8 mouse cellular contexts compared by ENCODE assay signal in the genomic region with DNA sequence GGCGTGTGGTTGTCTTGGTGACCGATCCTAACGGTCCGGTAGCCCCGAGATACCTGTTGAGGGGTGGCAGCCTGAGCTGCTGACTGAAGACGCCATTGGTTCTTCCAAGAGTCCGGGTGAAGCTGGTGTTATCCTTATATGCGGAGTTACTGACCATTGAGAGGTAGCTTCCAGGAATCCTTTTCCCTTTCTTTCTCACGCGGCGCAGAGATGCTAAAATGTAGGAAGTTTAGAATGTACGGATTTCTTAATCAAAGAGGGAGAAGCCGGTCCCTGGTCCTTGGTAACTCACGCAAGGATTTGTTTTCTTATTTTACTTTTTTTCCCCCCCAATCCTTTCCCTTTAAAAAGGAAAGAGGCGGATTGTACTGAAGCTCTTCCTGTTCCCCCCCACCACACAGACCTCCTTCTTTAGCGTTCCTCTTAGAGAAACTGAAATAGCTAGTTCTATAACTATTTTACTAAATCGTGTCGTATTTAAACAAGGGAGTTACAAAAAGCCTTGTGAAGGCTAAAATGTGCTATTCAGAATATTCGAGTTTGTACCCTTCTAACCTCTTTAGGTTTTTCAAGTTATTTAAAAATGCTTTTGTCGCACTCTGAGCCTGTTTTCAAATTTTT. TPM values are rescaled to one million over a fixed set of nuclear protein-coding genes. Genes with fewer than 3 reads are reported as not detected.
A peak's percentile ranks its signal among the peaks of the same experiment; 100 is the strongest.
DNase-seq lines count a peak whose midpoint lies in the region; ATAC-seq and TF ChIP-seq lines count a peak whose summit lies in the region.

No protein-coding gene starts in this region.

- WGBS in kidney, adult 2 months, result 5% methylated on average over 20 of the region's 20 CpGs
- WGBS in bone marrow, adult 2 months, result 3% methylated on average over 20 of the region's 20 CpGs
- whole genome bisulfite sequencing in forebrain, embryonic 14.5 days, result 7% methylated on average over 20 of the region's 20 CpGs
- WGBS in liver, embryonic 13.5 days (ENCODE audit: insufficient replicate concordance), result 4% methylated on average over 20 of the region's 20 CpGs
- WGBS in stomach, embryonic 14.5 days, result 6% methylated on average over 20 of the region's 20 CpGs

- no peaks in the 10 kb centered on the region for H3K4me1 ChIP-seq in kidney, adult 2 months (ENCODE audit: control insufficient read depth, insufficient read depth, low read length)
- no peaks in the 10 kb centered on the region; the same call in 1 of the 2 replicates for H3K4me1 ChIP-seq in bone marrow, adult 2 months (ENCODE audit: control insufficient read depth, insufficient read depth, low read length)
- H3K4me1 ChIP-seq in forebrain, embryonic 14.5 days (ENCODE audit: control insufficient read depth, insufficient read depth, low read length), result peaks cover 8% of the 10 kb centered on the region; the same call in 1 of the 2 replicates
- peaks cover 23% of the 10 kb centered on the region for H3K4me1 ChIP-seq in liver, embryonic 13.5 days (replicated peaks)
- 0 out of 2 replicates have a peak, but pooled peaks cover 8% of the 10 kb centered on the region for H3K4me1 ChIP-seq in stomach, embryonic 14.5 days (ENCODE audit: control insufficient read depth, insufficient read depth, low read length)

- peak overlapping the region; percentile 96 for H3K4me3 ChIP-seq in kidney, adult 2 months (ENCODE audit: insufficient read depth, low read depth, low read length)
- H3K4me3 ChIP-seq in bone marrow, adult 2 months (replicated peaks; ENCODE audit: control insufficient read depth, low read depth, low read length), result peak overlapping the region; percentile 74
- peak overlapping the region; percentile 94 for H3K4me3 ChIP-seq in forebrain, embryonic 14.5 days (ENCODE audit: low read depth, low read length)
- H3K4me3 ChIP-seq in liver, embryonic 13.5 days (replicated peaks), result peak overlapping the region; percentile 97
- H3K4me3 ChIP-seq in stomach, embryonic 14.5 days (ENCODE audit: low read depth, low read length), result peak overlapping the region; percentile 99

- TF ChIP-seq CTCF in kidney, adult 2 months (conservative IDR thresholded peaks at IDR 0.05; ENCODE audit: insufficient read depth, insufficient read length, low read depth, low read length), result no peak
- no peak for TF ChIP-seq CTCF in bone marrow, adult 2 months (IDR thresholded peaks at IDR 0.05; ENCODE audit: control insufficient read depth, insufficient read depth, low read length)

- ATAC-seq in forebrain, embryonic 14.5 days, result no peak
- no peak for ATAC-seq in liver, embryonic 13.5 days (ENCODE audit: low read depth)
- ATAC-seq in stomach, embryonic 14.5 days (ENCODE audit: insufficient number of reproducible peaks, insufficient read depth, low FRiP score, low read depth), result no peak

- H3K9me3 ChIP-seq in forebrain, embryonic 14.5 days (replicated peaks; ENCODE audit: control insufficient read depth, low read length), result no peaks in the 10 kb centered on the region
- H3K9me3 ChIP-seq in liver, embryonic 13.5 days (replicated peaks), result no peaks in the 10 kb centered on the region
- H3K9me3 ChIP-seq in stomach, embryonic 14.5 days (ENCODE audit: control insufficient read depth, low read depth, low read length), result no peaks in the 10 kb centered on the region

- H3K27me3 ChIP-seq in kidney, adult 2 months (replicated peaks; ENCODE audit: control insufficient read depth, insufficient read depth, low read length), result no peaks in the 10 kb centered on the region
- no peaks in the 10 kb centered on the region for H3K27me3 ChIP-seq in forebrain, embryonic 14.5 days (replicated peaks; ENCODE audit: control insufficient read depth, insufficient read depth, low read length)
- no peaks in the 10 kb centered on the region for H3K27me3 ChIP-seq in liver, embryonic 13.5 days
- no peaks in the 10 kb centered on the region for H3K27me3 ChIP-seq in stomach, embryonic 14.5 days (ENCODE audit: control insufficient read depth, insufficient read depth, low read length)

- H3K27ac ChIP-seq in kidney, adult 2 months (ENCODE audit: insufficient read depth, low read depth, low read length), result no peak overlapping the region
- H3K27ac ChIP-seq in bone marrow, adult 2 months (ENCODE audit: control insufficient read depth, insufficient read depth, low read depth, low read length, poor library complexity), result no peak overlapping the region
- H3K27ac ChIP-seq in forebrain, embryonic 14.5 days (ENCODE audit: low read depth, low read length), result no peak overlapping the region
- no peak overlapping the region; the same call in 1 of the 2 replicates for H3K27ac ChIP-seq in liver, embryonic 13.5 days
- H3K27ac ChIP-seq in stomach, embryonic 14.5 days (ENCODE audit: low read length), result no peak overlapping the region

- H3K9ac ChIP-seq in forebrain, embryonic 14.5 days (ENCODE audit: low read length), result peak overlapping the region; percentile 71
- H3K9ac ChIP-seq in liver, embryonic 13.5 days, result peak overlapping the region; percentile 74
- peak overlapping the region; percentile 45 for H3K9ac ChIP-seq in stomach, embryonic 14.5 days (replicated peaks; ENCODE audit: low read depth, low read length)

- H3K4me2 ChIP-seq in forebrain, embryonic 14.5 days (ENCODE audit: low read length), result peak overlapping the region; percentile 55
- peak overlapping the region; percentile 73 for H3K4me2 ChIP-seq in liver, embryonic 13.5 days
- H3K4me2 ChIP-seq in stomach, embryonic 14.5 days (replicated peaks; ENCODE audit: low read depth, low read length), result peak overlapping the region; percentile 57

- TF ChIP-seq POLR2A in kidney, adult 2 months (IDR thresholded peaks at IDR 0.05; ENCODE audit: low read depth, low read length), result no peak
- no peak for TF ChIP-seq POLR2A in bone marrow, adult 2 months (IDR thresholded peaks at IDR 0.05; ENCODE audit: borderline replicate concordance, control insufficient read depth, low read depth, low read length)

- H3K36me3 ChIP-seq in kidney, adult 2 months (ENCODE audit: control insufficient read depth, insufficient read depth, low read length), result no peaks in the 10 kb centered on the region; the same call in 1 of the 2 replicates
- H3K36me3 ChIP-seq in forebrain, embryonic 14.5 days (ENCODE audit: control insufficient read depth, insufficient read depth, low read length), result peaks cover 46% of the 10 kb centered on the region
- H3K36me3 ChIP-seq in liver, embryonic 13.5 days, result peaks cover 43% of the 10 kb centered on the region
- H3K36me3 ChIP-seq in stomach, embryonic 14.5 days (ENCODE audit: control insufficient read depth, insufficient read depth, low read length), result peaks cover 33% of the 10 kb centered on the region

- DNase-seq in kidney, adult 2 months, result no peak
- no peak for DNase-seq in kidney, postnatal 4 days
- no peak for DNase-seq in forebrain, embryonic 14.5 days (ENCODE audit: low spot score)
- DNase-seq in liver, embryonic 13.5 days, result peak; percentile 6
- no peak for DNase-seq in ovary, postnatal 14 days (ENCODE audit: low spot score)
- no peak for DNase-seq in c-Kit-positive CD71-positive TER-119-positive erythroid progenitor cells, embryonic 14.5 days (ENCODE audit: low spot score)

RNA-seq across cellular contexts. Expression of a gene that starts 0.5 kb away (rescaled TPM):
- 3.5 and 4.2 TPM in 2 replicates for polyA plus RNA-seq in kidney, adult 2 months (2012; rRNA removed)
- polyA plus RNA-seq in bone marrow, adult 2 months (2011; ENCODE audit: insufficient read depth, insufficient read length, low replicate concordance, missing spikeins), result 9.0 and 21.4 TPM in 2 replicates
- 27.1 and 28.2 TPM in 2 replicates for polyA plus RNA-seq in forebrain, embryonic 14.5 days (2014; fragmentation: Nextera tagmentation; extraction: Ambion mirVana)
- polyA plus RNA-seq in liver, embryonic 13.5 days (2015; fragmentation: Nextera tagmentation; extraction: Ambion mirVana), result 19.0 and 25.0 TPM in 2 replicates
- 40.3 and 41.5 TPM in 2 replicates for polyA plus RNA-seq in stomach, embryonic 14.5 days (2014; fragmentation: Nextera tagmentation; extraction: Ambion mirVana)

RNA-seq across cellular contexts. Expression of a gene that starts 0.9 kb away (rescaled TPM):
- 1.3 and 1.6 TPM in 2 replicates for polyA plus RNA-seq in kidney, adult 2 months (2012; rRNA removed)
- polyA plus RNA-seq in bone marrow, adult 2 months (2011; ENCODE audit: insufficient read depth, insufficient read length, low replicate concordance, missing spikeins), result 2.2 and 5.9 TPM in 2 replicates
- 20.2 and 21.1 TPM in 2 replicates for polyA plus RNA-seq in forebrain, embryonic 14.5 days (2014; fragmentation: Nextera tagmentation; extraction: Ambion mirVana)
- 7.0 and 8.0 TPM in 2 replicates for polyA plus RNA-seq in liver, embryonic 13.5 days (2015; fragmentation: Nextera tagmentation; extraction: Ambion mirVana)
- polyA plus RNA-seq in stomach, embryonic 14.5 days (2014; fragmentation: Nextera tagmentation; extraction: Ambion mirVana), result 21.5 and 21.6 TPM in 2 replicates

RNA-seq across cellular contexts. Expression of a gene that starts 54.1 kb away (rescaled TPM):
- polyA plus RNA-seq in kidney, adult 2 months (2012; rRNA removed), result 0.73 and 0.77 TPM in 2 replicates
- polyA plus RNA-seq in bone marrow, adult 2 months (2011; ENCODE audit: insufficient read depth, insufficient read length, low replicate concordance, missing spikeins), result 22.7 and 22.8 TPM in 2 replicates
- polyA plus RNA-seq in forebrain, embryonic 14.5 days (2014; fragmentation: Nextera tagmentation; extraction: Ambion mirVana), result 19.4 and 21.1 TPM in 2 replicates
- polyA plus RNA-seq in liver, embryonic 13.5 days (2015; fragmentation: Nextera tagmentation; extraction: Ambion mirVana), result 36.8 and 39.0 TPM in 2 replicates
- 70.7 and 74.0 TPM in 2 replicates for polyA plus RNA-seq in stomach, embryonic 14.5 days (2014; fragmentation: Nextera tagmentation; extraction: Ambion mirVana)

RNA-seq across cellular contexts. Expression of a gene that starts 54.1 kb away (rescaled TPM):
- 12.3 and 16.5 TPM in 2 replicates for polyA plus RNA-seq in kidney, adult 2 months (2012; rRNA removed)
- polyA plus RNA-seq in bone marrow, adult 2 months (2011; ENCODE audit: insufficient read depth, insufficient read length, low replicate concordance, missing spikeins), result 14.1 and 24.7 TPM in 2 replicates
- polyA plus RNA-seq in forebrain, embryonic 14.5 days (2014; fragmentation: Nextera tagmentation; extraction: Ambion mirVana), result 68.4 and 76.9 TPM in 2 replicates
- 52.1 and 63.0 TPM in 2 replicates for polyA plus RNA-seq in liver, embryonic 13.5 days (2015; fragmentation: Nextera tagmentation; extraction: Ambion mirVana)
- polyA plus RNA-seq in stomach, embryonic 14.5 days (2014; fragmentation: Nextera tagmentation; extraction: Ambion mirVana), result 75.8 and 78.7 TPM in 2 replicates

Comparison
In these comparisons a context has a peak if more than half of its experiments do, and no peak if none do; other contexts are left out.
1. RNA of a gene that starts 54.1 kb away (polyA plus RNA-seq): 70.7 to 74.0 TPM in stomach, embryonic 14.5 days, 36.8 to 39.0 TPM in liver, embryonic 13.5 days, 22.7 to 22.8 TPM in bone marrow, adult 2 months and 19.4 to 21.1 TPM in forebrain, embryonic 14.5 days; 0.73 to 0.77 TPM in kidney, adult 2 months; every median in the first group is over 10 times any median in the second.
2. Peak in every context shown above with its lines, with median percentiles within 50 percentile points of each other: H3K4me3 ChIP-seq, H3K4me2 ChIP-seq and H3K9ac ChIP-seq.